Mouse (Mus musculus): ENCODE measurements around the gene Gm7138. TPM values are rescaled to one million over a fixed set of nuclear protein-coding genes. Genes with fewer than 3 reads are reported as not detected.

The Gm7138 gene
- polyA plus RNA-seq (2012; rRNA removed; ENCODE audit: low replicate concordance) = not detected in 2 replicates

DNA sequence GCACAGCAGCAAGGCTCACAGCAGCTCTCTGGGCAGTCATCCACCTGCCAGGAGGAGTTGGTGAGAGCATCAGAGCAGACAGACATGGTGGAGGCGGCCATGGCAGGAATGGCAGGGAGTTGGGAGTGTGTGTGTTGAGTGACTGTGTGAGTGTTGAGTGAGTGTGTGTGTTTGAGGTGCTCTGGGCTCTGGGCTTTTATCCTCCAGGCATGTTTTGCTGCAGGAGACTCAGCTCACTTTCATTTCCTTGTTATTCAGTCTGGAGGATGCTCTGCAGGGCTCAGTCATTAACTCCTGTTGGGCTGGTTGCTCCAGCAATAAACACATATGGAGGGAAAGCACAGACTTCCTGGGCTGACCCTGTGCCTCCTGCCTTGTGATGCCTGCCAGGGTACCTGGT is at the start of gene Gm7138:
Gene Gm7138 (minus strand): TSS at position 101 of the 400 bp plus-strand sequence.

GRCm38 (mm10) chr10:77814382-77814781 is 37.6 kb upstream of the Gm7138 start, which contains the start of gene Gm2696:
Gene Gm2696, plus strand, starts transcription at chr10:77814682.

GRCm38 (mm10) chr10:77811743-77812142 is 35.0 kb upstream of the Gm7138 start, which contains the start of gene Gm9507:
Gene Gm9507, minus strand, starts transcription at chr10:77811843.

DNA sequence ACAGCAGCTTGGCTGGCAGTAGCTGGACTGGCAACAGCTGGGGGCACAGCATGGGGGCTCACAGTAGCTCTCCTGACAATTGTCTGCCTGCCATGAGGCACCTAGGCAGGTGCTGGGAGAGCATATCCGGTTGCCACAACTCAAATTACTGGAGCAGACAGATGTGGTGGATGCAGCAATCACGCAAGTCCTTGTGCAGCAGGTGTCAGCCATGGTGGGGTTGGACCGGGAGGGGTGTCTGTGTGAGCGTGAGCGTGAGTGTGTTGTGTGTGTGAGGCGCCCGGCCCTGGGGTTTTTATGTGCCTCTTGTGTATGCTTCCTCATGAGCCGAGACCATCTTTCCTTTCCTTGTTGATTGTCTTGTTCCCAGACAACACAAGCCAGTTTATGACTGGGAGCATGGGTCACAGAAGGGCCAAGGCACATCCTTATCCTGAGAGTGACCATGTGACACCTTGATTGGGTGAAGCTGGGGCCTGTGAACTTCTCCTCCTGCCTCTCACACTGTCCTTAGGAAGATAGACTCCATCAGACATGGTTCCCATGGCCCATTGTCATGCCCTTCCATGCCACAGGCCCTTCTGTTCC is 22.3 kb upstream of the Gm7138 start, which contains the start of gene Gm19668:
Gene Gm19668 (minus strand): TSS at position 213 of the 588 bp plus-strand sequence.

DNA sequence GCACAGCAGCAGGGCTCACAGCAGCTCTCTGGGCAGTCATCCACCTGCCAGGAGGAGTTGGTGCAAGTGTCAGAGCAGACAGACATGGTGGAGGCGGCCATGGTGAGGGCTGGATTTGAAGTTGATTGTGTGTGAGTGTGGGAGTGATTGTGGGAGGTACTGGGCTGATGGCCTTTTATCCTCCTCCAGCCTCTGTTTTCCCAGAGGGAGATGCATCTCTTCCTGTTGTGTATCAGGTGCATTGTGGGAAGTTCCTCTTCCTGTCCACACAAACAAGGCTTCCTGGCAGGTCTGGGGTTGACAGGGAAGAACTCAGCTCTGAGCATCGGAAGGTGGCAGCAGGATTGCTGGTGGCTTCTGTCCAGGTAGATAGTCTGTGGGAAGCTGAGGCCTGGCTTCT is 18.2 kb upstream of the Gm7138 start, which contains the start of gene Gm9639:
Gene Gm9639 (minus strand): TSS at position 101 of the 400 bp plus-strand sequence.

GRCm38 (mm10) chr10:77787876-77788275 is 11.1 kb upstream of the Gm7138 start, which contains the start of gene Gm7137:
Gene Gm7137, minus strand, starts transcription at chr10:77788200.

GRCm38 (mm10) chr10:77782442-77782841 is 5.7 kb upstream of the Gm7138 start, which contains the start of gene Gm3250:
Gene Gm3250, minus strand, starts transcription at chr10:77782542.

GRCm38 (mm10) chr10:77771225-77771624 is 5.5 kb downstream of the Gm7138 start, which contains the start of gene Gm3238:
Gene Gm3238, minus strand, starts transcription at chr10:77771325.

GRCm38 (mm10) chr10:77759582-77759981 is 17.2 kb downstream of the Gm7138 start, which contains the start of gene Gm3233:
Gene Gm3233, minus strand, starts transcription at chr10:77759682.

DNA sequence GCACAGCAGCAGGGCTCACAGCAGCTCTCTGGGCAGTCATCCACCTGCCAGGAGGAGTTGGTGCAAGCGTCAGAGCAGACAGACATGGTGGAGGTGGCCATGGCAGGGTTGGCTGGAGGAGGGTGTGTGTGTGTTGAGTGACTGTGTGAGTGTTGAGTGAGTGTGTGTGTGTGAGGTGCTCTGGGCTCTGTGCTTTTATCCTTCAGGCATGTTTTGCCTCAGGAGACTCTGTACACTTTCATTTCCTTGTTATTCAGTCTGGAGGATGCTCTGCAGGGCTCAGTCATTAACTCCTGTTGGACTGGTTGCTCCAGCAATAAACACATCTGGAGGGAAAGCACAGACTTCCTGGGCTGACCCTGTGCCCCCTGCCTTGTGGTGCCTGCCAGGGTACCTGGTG is 25.5 kb downstream of the Gm7138 start, which contains the start of gene Gm9736:
Gene Gm9736 (minus strand): TSS at position 101 of the 400 bp plus-strand sequence.

GRCm38 (mm10) chr10:77741924-77742688 is 34.6 kb downstream of the Gm7138 start, which contains the start of gene Gm18596:
Gene Gm18596, minus strand, starts transcription at chr10:77742638.

Other genes with a start within 250 kb of the Gm7138 start
- 54.9 and 63.3 TPM in 2 replicates for gene Itgb2, start 246.7 kb downstream of the Gm7138 start, polyA plus RNA-seq (2012; rRNA removed; ENCODE audit: low replicate concordance)
- gene Pttg1ip, start 195.2 kb downstream of the Gm7138 start, polyA plus RNA-seq (2012; rRNA removed; ENCODE audit: low replicate concordance) = 156 and 229 TPM in 2 replicates
- gene Sumo3, start 170.8 kb downstream of the Gm7138 start, polyA plus RNA-seq (2012; rRNA removed; ENCODE audit: low replicate concordance) = 136 and 145 TPM in 2 replicates
- gene Gm49325, start 170.7 kb downstream of the Gm7138 start, polyA plus RNA-seq (2012; rRNA removed; ENCODE audit: low replicate concordance) = not detected in 2 replicates
- gene Ube2g2, start 154.7 kb downstream of the Gm7138 start, polyA plus RNA-seq (2012; rRNA removed; ENCODE audit: low replicate concordance) = 37.7 and 49.2 TPM in 2 replicates
- 0.49 and 0.69 TPM in 2 replicates for gene Tspear, start 90.4 kb downstream of the Gm7138 start, polyA plus RNA-seq (2012; rRNA removed; ENCODE audit: low replicate concordance)
- not detected in 2 replicates for gene Gm19402, start 86.2 kb downstream of the Gm7138 start, polyA plus RNA-seq (2012; rRNA removed; ENCODE audit: low replicate concordance)
- gene Gm9508, start 79.7 kb downstream of the Gm7138 start, polyA plus RNA-seq (2012; rRNA removed; ENCODE audit: low replicate concordance) = not detected in 2 replicates
- gene Gm10272, start 70.3 kb downstream of the Gm7138 start, polyA plus RNA-seq (2012; rRNA removed; ENCODE audit: low replicate concordance) = not detected in 2 replicates
- not detected in 2 replicates for gene Gm10024, start 65.5 kb downstream of the Gm7138 start, polyA plus RNA-seq (2012; rRNA removed; ENCODE audit: low replicate concordance)
- not detected in 2 replicates for gene Gm10142, start 61.1 kb downstream of the Gm7138 start, polyA plus RNA-seq (2012; rRNA removed; ENCODE audit: low replicate concordance)
- gene Krtap12-1, start 56.3 kb downstream of the Gm7138 start, polyA plus RNA-seq (2012; rRNA removed; ENCODE audit: low replicate concordance) = not detected in 2 replicates
- not detected in 2 replicates for gene Gm10100, start 50.5 kb downstream of the Gm7138 start, polyA plus RNA-seq (2012; rRNA removed; ENCODE audit: low replicate concordance)
- not detected in 2 replicates for gene Gm18596, start 34.3 kb downstream of the Gm7138 start, polyA plus RNA-seq (2012; rRNA removed; ENCODE audit: low replicate concordance)
- gene Gm9736, start 25.6 kb downstream of the Gm7138 start, polyA plus RNA-seq (2012; rRNA removed; ENCODE audit: low replicate concordance) = not detected in 2 replicates
- not detected in 2 replicates for gene Gm3233, start 17.3 kb downstream of the Gm7138 start, polyA plus RNA-seq (2012; rRNA removed; ENCODE audit: low replicate concordance)
- gene Gm3238, start 5.6 kb downstream of the Gm7138 start, polyA plus RNA-seq (2012; rRNA removed; ENCODE audit: low replicate concordance) = not detected in 2 replicates
- gene Gm3250, start 5.6 kb upstream of the Gm7138 start, polyA plus RNA-seq (2012; rRNA removed; ENCODE audit: low replicate concordance) = not detected in 2 replicates
- not detected in 2 replicates for gene Gm7137, start 11.3 kb upstream of the Gm7138 start, polyA plus RNA-seq (2012; rRNA removed; ENCODE audit: low replicate concordance)
- gene Gm9639, start 18.1 kb upstream of the Gm7138 start, polyA plus RNA-seq (2012; rRNA removed; ENCODE audit: low replicate concordance) = not detected in 2 replicates
- not detected in 2 replicates for gene Gm19668, start 22.2 kb upstream of the Gm7138 start, polyA plus RNA-seq (2012; rRNA removed; ENCODE audit: low replicate concordance)
- not detected in 2 replicates for gene Gm9507, start 34.9 kb upstream of the Gm7138 start, polyA plus RNA-seq (2012; rRNA removed; ENCODE audit: low replicate concordance)
- gene Gm2696, start 37.7 kb upstream of the Gm7138 start, polyA plus RNA-seq (2012; rRNA removed; ENCODE audit: low replicate concordance) = not detected in 2 replicates
- gene Krtap10-4, start 50.2 kb upstream of the Gm7138 start, polyA plus RNA-seq (2012; rRNA removed; ENCODE audit: low replicate concordance) = not detected in 2 replicates
- gene Krtap10-10, start 59.0 kb upstream of the Gm7138 start, polyA plus RNA-seq (2012; rRNA removed; ENCODE audit: low replicate concordance) = not detected in 2 replicates
- not detected in 2 replicates for gene Gm36176, start 69.9 kb upstream of the Gm7138 start, polyA plus RNA-seq (2012; rRNA removed; ENCODE audit: low replicate concordance)
- not detected in 2 replicates for gene Gm10318, start 75.9 kb upstream of the Gm7138 start, polyA plus RNA-seq (2012; rRNA removed; ENCODE audit: low replicate concordance)
- not detected in 2 replicates for gene Gm3285, start 85.0 kb upstream of the Gm7138 start, polyA plus RNA-seq (2012; rRNA removed; ENCODE audit: low replicate concordance)
- gene Lrrc3, start 125.6 kb upstream of the Gm7138 start, polyA plus RNA-seq (2012; rRNA removed; ENCODE audit: low replicate concordance) = 3.1 and 4.6 TPM in 2 replicates
- gene Trpm2, start 193.6 kb upstream of the Gm7138 start, polyA plus RNA-seq (2012; rRNA removed; ENCODE audit: low replicate concordance) = 4.3 and 5.9 TPM in 2 replicates
- 44.5 and 83.3 TPM in 2 replicates for gene 1810043G02Rik, start 201.6 kb upstream of the Gm7138 start, polyA plus RNA-seq (2012; rRNA removed; ENCODE audit: low replicate concordance)
- gene Pfkl, start 233.1 kb upstream of the Gm7138 start, polyA plus RNA-seq (2012; rRNA removed; ENCODE audit: low replicate concordance) = 168 and 171 TPM in 2 replicates